Mouse (Mus musculus): ENCODE results near the gene Col4a2.

The Col4a2 gene

GRCm38 (mm10) chr8:11357921-11358436 lies 45.4 kb downstream of the Col4a2 start:
- no peak for DNase-seq (ENCODE audit: low spot score in 2 of 2)

- DNase-seq (ENCODE audit: low spot score in 2 of 2), result no peak
Observed at GRCm38 (mm10) chr8:11359846-11360245, 47.2 kb downstream of the Col4a2 start.

GRCm38 (mm10) chr8:11361546-11362277 lies 49.1 kb downstream of the Col4a2 start:
- DNase-seq (ENCODE audit: low spot score in 2 of 2), result no peak

- DNase-seq (ENCODE audit: low spot score in 2 of 2), result no peak
Observed at GRCm38 (mm10) chr8:11362278-11363214, 49.9 kb downstream of the Col4a2 start.

- no peak for DNase-seq (ENCODE audit: low spot score in 2 of 2)
Observed at GRCm38 (mm10) chr8:11363340-11364126, 50.9 kb downstream of the Col4a2 start.

GRCm38 (mm10) chr8:11366251-11366650 lies 53.6 kb downstream of the Col4a2 start:
- no peak for DNase-seq (ENCODE audit: low spot score in 2 of 2)

GRCm38 (mm10) chr8:11366741-11367140 lies 54.1 kb downstream of the Col4a2 start:
- no peak for DNase-seq (ENCODE audit: low spot score in 2 of 2)

- DNase-seq (ENCODE audit: low spot score in 2 of 2), result no peak
Observed at GRCm38 (mm10) chr8:11367670-11368069, 55.1 kb downstream of the Col4a2 start.

- no peak for DNase-seq (ENCODE audit: low spot score in 2 of 2)
Observed at GRCm38 (mm10) chr8:11369526-11370203, 57.1 kb downstream of the Col4a2 start.

GRCm38 (mm10) chr8:11371347-11371746 lies 58.7 kb downstream of the Col4a2 start:
- DNase-seq (ENCODE audit: low spot score in 2 of 2), result no peak

- peak; percentile 60 to 68 for DNase-seq (ENCODE audit: low spot score in 2 of 2)
Observed at GRCm38 (mm10) chr8:11372080-11372479, 59.5 kb downstream of the Col4a2 start.

GRCm38 (mm10) chr8:11373643-11374325 lies 61.2 kb downstream of the Col4a2 start:
- DNase-seq (ENCODE audit: low spot score in 2 of 2), result no peak

- DNase-seq (ENCODE audit: low spot score in 2 of 2), result no peak
Observed at GRCm38 (mm10) chr8:11374326-11375076, 61.9 kb downstream of the Col4a2 start.

GRCm38 (mm10) chr8:11375749-11376438 lies 63.3 kb downstream of the Col4a2 start:
- no peak for DNase-seq (ENCODE audit: low spot score in 2 of 2)

GRCm38 (mm10) chr8:11377391-11378210 lies 65.0 kb downstream of the Col4a2 start:
- DNase-seq (ENCODE audit: low spot score in 2 of 2), result no peak

GRCm38 (mm10) chr8:11379590-11379989 lies 67.0 kb downstream of the Col4a2 start:
- DNase-seq (ENCODE audit: low spot score in 2 of 2), result no peak

GRCm38 (mm10) chr8:11381544-11381943 lies 68.9 kb downstream of the Col4a2 start:
- DNase-seq (ENCODE audit: low spot score in 2 of 2), result no peak

All from right cerebral cortex, adult 2 months (tissue).